Mouse (Mus musculus): ENCODE results near the gene Dnaic2. TPM values are rescaled to one million over a fixed set of nuclear protein-coding genes. Genes with fewer than 3 reads are reported as not detected.

Gene Dnaic2
- polyA plus RNA-seq, 1 experiment: 3.9 TPM

- DNase-seq: peak; percentile 58 to 65
- Histone ChIP-seq H3K27ac (ENCODE audit: insufficient read depth, low read length) (peak overlapping the region; percentile 68; the same call in 1 of the 2 replicates), H3K27me3 (ENCODE audit: control insufficient read depth, insufficient read depth, low read length) (no peaks in the 10 kb centered on the region), H3K4me3 (replicated peaks; ENCODE audit: insufficient read depth, low read depth, low read length) (no peak overlapping the region), H3K4me1 (ENCODE audit: control insufficient read depth, insufficient read depth, low read length) (peaks cover 32% of the 10 kb centered on the region)
- TF ChIP-seq CTCF (IDR thresholded peaks at IDR 0.05; ENCODE audit: borderline replicate concordance, insufficient read depth, low read depth, low read length): no peak
- TF ChIP-seq POLR2A (IDR thresholded peaks at IDR 0.05; ENCODE audit: borderline replicate concordance, insufficient read depth, low read length): no peak
- 28% methylated on average over 22 of the region's 22 CpGs for WGBS
Observed at GRCm38 (mm10) chr11:114704071-114704913, 22.9 kb upstream of the Dnaic2 start.

- WGBS: 74% methylated on average over 5 of the region's 5 CpGs
- H3K4me1 ChIP-seq (ENCODE audit: control insufficient read depth, insufficient read depth, low read length): peaks cover 32% of the 10 kb centered on the region
- no peak overlapping the region for H3K4me3 ChIP-seq (replicated peaks; ENCODE audit: insufficient read depth, low read depth, low read length)
- DNase-seq: no peak
- TF ChIP-seq CTCF (IDR thresholded peaks at IDR 0.05; ENCODE audit: borderline replicate concordance, insufficient read depth, low read depth, low read length): no peak
- TF ChIP-seq POLR2A (IDR thresholded peaks at IDR 0.05; ENCODE audit: borderline replicate concordance, insufficient read depth, low read length): no peak
- H3K27me3 ChIP-seq (ENCODE audit: control insufficient read depth, insufficient read depth, low read length): no peaks in the 10 kb centered on the region
- no peak overlapping the region for H3K27ac ChIP-seq (ENCODE audit: insufficient read depth, low read length)
Observed at GRCm38 (mm10) chr11:114706358-114706757, 20.9 kb upstream of the Dnaic2 start.

GRCm38 (mm10) chr11:114711393-114711792, 15.8 kb upstream of the Dnaic2 start:
- no peak for DNase-seq
- 86% methylated on average over 3 of the region's 3 CpGs for WGBS
- H3K27ac ChIP-seq (ENCODE audit: insufficient read depth, low read length): no peak overlapping the region
- H3K4me3 ChIP-seq (replicated peaks; ENCODE audit: insufficient read depth, low read depth, low read length): no peak overlapping the region
- no peaks in the 10 kb centered on the region for H3K4me1 ChIP-seq (ENCODE audit: control insufficient read depth, insufficient read depth, low read length)
- TF ChIP-seq CTCF (IDR thresholded peaks at IDR 0.05; ENCODE audit: borderline replicate concordance, insufficient read depth, low read depth, low read length): no peak
- TF ChIP-seq POLR2A (IDR thresholded peaks at IDR 0.05; ENCODE audit: borderline replicate concordance, insufficient read depth, low read length): no peak
- H3K27me3 ChIP-seq (ENCODE audit: control insufficient read depth, insufficient read depth, low read length): no peaks in the 10 kb centered on the region

- Histone ChIP-seq H3K27ac (ENCODE audit: insufficient read depth, low read length) (no peak overlapping the region), H3K4me3 (replicated peaks; ENCODE audit: insufficient read depth, low read depth, low read length) (no peak overlapping the region), H3K4me1 (ENCODE audit: control insufficient read depth, insufficient read depth, low read length) (no peaks in the 10 kb centered on the region), H3K27me3 (ENCODE audit: control insufficient read depth, insufficient read depth, low read length) (no peaks in the 10 kb centered on the region)
- no peak for DNase-seq
- WGBS: 75% methylated on average over 12 of the region's 12 CpGs
- TF ChIP-seq CTCF (IDR thresholded peaks at IDR 0.05; ENCODE audit: borderline replicate concordance, insufficient read depth, low read depth, low read length): no peak
- no peak for TF ChIP-seq POLR2A (IDR thresholded peaks at IDR 0.05; ENCODE audit: borderline replicate concordance, insufficient read depth, low read length)
Observed at GRCm38 (mm10) chr11:114711861-114712260, 15.3 kb upstream of the Dnaic2 start.

GRCm38 (mm10) chr11:114714526-114714925, 12.7 kb upstream of the Dnaic2 start:
- 45% methylated on average over 6 of the region's 6 CpGs for WGBS

GRCm38 (mm10) chr11:114715531-114715930, 11.7 kb upstream of the Dnaic2 start:
- no peak overlapping the region for H3K4me3 ChIP-seq (replicated peaks; ENCODE audit: insufficient read depth, low read depth, low read length)
- WGBS: 62% methylated on average over 7 of the region's 7 CpGs
- no peaks in the 10 kb centered on the region for H3K4me1 ChIP-seq (ENCODE audit: control insufficient read depth, insufficient read depth, low read length)
- DNase-seq: no peak
- no peak overlapping the region for H3K27ac ChIP-seq (ENCODE audit: insufficient read depth, low read length)
- TF ChIP-seq CTCF (IDR thresholded peaks at IDR 0.05; ENCODE audit: borderline replicate concordance, insufficient read depth, low read depth, low read length) (no peak), POLR2A (IDR thresholded peaks at IDR 0.05; ENCODE audit: borderline replicate concordance, insufficient read depth, low read length) (no peak)
- H3K27me3 ChIP-seq (ENCODE audit: control insufficient read depth, insufficient read depth, low read length): no peaks in the 10 kb centered on the region

More at GRCm38 (mm10) chr11:114714526-114714925, 12.7 kb upstream of the Dnaic2 start:
- H3K27me3 ChIP-seq (ENCODE audit: control insufficient read depth, insufficient read depth, low read length): no peaks in the 10 kb centered on the region
- no peaks in the 10 kb centered on the region for H3K4me1 ChIP-seq (ENCODE audit: control insufficient read depth, insufficient read depth, low read length)
- H3K27ac ChIP-seq (ENCODE audit: insufficient read depth, low read length): no peak overlapping the region
- no peak for TF ChIP-seq CTCF (IDR thresholded peaks at IDR 0.05; ENCODE audit: borderline replicate concordance, insufficient read depth, low read depth, low read length)
- no peak for TF ChIP-seq POLR2A (IDR thresholded peaks at IDR 0.05; ENCODE audit: borderline replicate concordance, insufficient read depth, low read length)
- no peak for DNase-seq
- no peak overlapping the region for H3K4me3 ChIP-seq (replicated peaks; ENCODE audit: insufficient read depth, low read depth, low read length)

GRCm38 (mm10) chr11:114720535-114720934, 6.7 kb upstream of the Dnaic2 start:
- no peak for DNase-seq
- TF ChIP-seq CTCF (IDR thresholded peaks at IDR 0.05; ENCODE audit: borderline replicate concordance, insufficient read depth, low read depth, low read length) (no peak), POLR2A (IDR thresholded peaks at IDR 0.05; ENCODE audit: borderline replicate concordance, insufficient read depth, low read length) (no peak)
- H3K4me3 ChIP-seq (replicated peaks; ENCODE audit: insufficient read depth, low read depth, low read length): no peak overlapping the region
- no peaks in the 10 kb centered on the region for H3K27me3 ChIP-seq (ENCODE audit: control insufficient read depth, insufficient read depth, low read length)
- 87% methylated on average over 10 of the region's 10 CpGs for WGBS
- H3K27ac ChIP-seq (ENCODE audit: insufficient read depth, low read length): no peak overlapping the region
- H3K4me1 ChIP-seq (ENCODE audit: control insufficient read depth, insufficient read depth, low read length): peaks cover 10% of the 10 kb centered on the region; the same call in 1 of the 2 replicates

- no peaks in the 10 kb centered on the region for H3K27me3 ChIP-seq (ENCODE audit: control insufficient read depth, insufficient read depth, low read length)
- H3K27ac ChIP-seq (ENCODE audit: insufficient read depth, low read length): no peak overlapping the region
- H3K4me1 ChIP-seq (ENCODE audit: control insufficient read depth, insufficient read depth, low read length): peaks cover 11% of the 10 kb centered on the region
- H3K4me3 ChIP-seq (replicated peaks; ENCODE audit: insufficient read depth, low read depth, low read length): no peak overlapping the region
- WGBS: 86% methylated on average over 8 of the region's 8 CpGs
- TF ChIP-seq POLR2A (IDR thresholded peaks at IDR 0.05; ENCODE audit: borderline replicate concordance, insufficient read depth, low read length) (no peak), CTCF (IDR thresholded peaks at IDR 0.05; ENCODE audit: borderline replicate concordance, insufficient read depth, low read depth, low read length) (no peak)
- DNase-seq: no peak
Observed at GRCm38 (mm10) chr11:114722438-114722837, 4.8 kb upstream of the Dnaic2 start.

Measured in cerebellum, adult 2 months (tissue).